Mouse (Mus musculus) MEL (cell line): Measurements from ENCODE around the gene Smap2.

Experiments used
- CTCF ChIP-seq, 3 experiments: IDR thresholded peaks in 2 of 3; conservative IDR thresholded peaks in 1 of 3; 2 replicates each; pipeline ENCODE4 v1.5.1; 2011 to 2012; ENCODE audit warnings: low read length in 3 of 3, low read depth in 2 of 3, mild to moderate bottlenecking in 2 of 3, improper control_type of control experiment in 1 of 3, inconsistent platforms in 1 of 3, mixed read lengths in 1 of 3, moderate library complexity in 1 of 3; ENCODE audit not compliant: control insufficient read depth in 1 of 3, insufficient read depth in 1 of 3, poor library complexity in 1 of 3, severe bottlenecking in 1 of 3
- NRF1 ChIP-seq: IDR thresholded peaks from 2 replicates; pipeline ENCODE4 v1.6.1; 2014; ENCODE audit warnings: low read depth, mild to moderate bottlenecking, inconsistent platforms, low read length, improper control_type of control experiment, moderate library complexity; ENCODE audit not compliant: poor library complexity, insufficient read depth, severe bottlenecking
- TAL1 ChIP-seq: IDR thresholded peaks from 2 replicates; pipeline ENCODE4 v1.6.1; 2012; ENCODE audit warnings: mild to moderate bottlenecking, inconsistent platforms, low read length, moderate library complexity, mixed read lengths
- USF2 ChIP-seq, 2 experiments: IDR thresholded peaks; 2 replicates each; pipeline ENCODE4 v1.6.1; 2011 to 2012; ENCODE audit warnings: improper control_type of control experiment in 2 of 2, low read length in 2 of 2, borderline replicate concordance in 1 of 2, inconsistent platforms in 1 of 2, low read depth in 1 of 2, mild to moderate bottlenecking in 1 of 2; ENCODE audit not compliant: insufficient read depth in 1 of 2
- ZKSCAN1 ChIP-seq: IDR thresholded peaks from 2 replicates; pipeline ENCODE4 v1.6.1; 2012; ENCODE audit warnings: low read depth, mild to moderate bottlenecking, inconsistent platforms, low read length, improper control_type of control experiment, moderate library complexity

DNA sequence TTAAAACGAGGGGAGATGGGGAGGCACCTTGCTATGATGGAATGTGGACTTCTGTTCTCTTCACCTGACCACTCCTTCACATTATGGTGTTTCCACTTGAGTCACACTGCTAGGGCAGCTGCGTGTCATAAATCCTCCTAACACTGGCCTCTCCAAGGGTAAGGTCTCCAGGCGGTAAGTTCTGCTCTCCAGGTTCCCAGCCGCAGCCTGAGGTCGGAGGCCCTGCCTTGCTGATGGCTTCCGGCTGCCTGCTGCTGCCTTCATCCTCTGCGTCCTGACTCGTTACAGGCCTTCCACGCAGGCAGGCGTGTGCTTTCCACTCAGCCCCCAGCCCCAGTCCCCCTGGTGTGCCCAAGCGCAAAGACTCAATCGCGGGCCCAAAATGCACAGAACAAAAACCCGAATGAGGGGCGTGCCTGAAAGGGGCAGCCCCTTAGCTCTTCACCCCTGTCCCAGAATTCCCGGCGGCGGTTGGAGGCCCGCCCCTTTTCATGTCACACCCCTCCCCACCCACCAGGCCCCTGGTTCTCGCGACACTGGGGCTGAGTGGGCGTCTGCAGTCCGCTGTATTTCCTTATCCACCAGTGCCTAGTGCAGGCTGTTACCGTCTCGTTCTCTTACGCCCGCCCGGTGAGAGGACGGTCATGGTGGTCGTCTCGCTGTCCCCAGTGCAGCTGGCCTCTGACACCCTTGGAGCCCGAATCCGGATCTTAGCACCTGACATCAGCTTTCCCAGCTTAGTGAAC, 92.3 kb downstream of the Smap2 start, which contains the start of gene Exo5:
- TF ChIP-seq TAL1 (no peak), ZKSCAN1 (no peak), NRF1 (no peak), USF2 (IDR thresholded peaks at IDR 0.05; ENCODE audit: borderline replicate concordance in 1 of 2, insufficient read depth in 1 of 2, low read depth in 1 of 2, low read length in 2 of 2) (no peak), CTCF (IDR thresholded peaks at IDR 0.05 in 2 of 3, conservative IDR thresholded peaks at IDR 0.05 in 1 of 3; ENCODE audit: control insufficient read depth in 1 of 3, insufficient read depth in 1 of 3, low read depth in 2 of 3, low read length in 3 of 3, poor library complexity in 1 of 3, severe bottlenecking in 1 of 3) (no peak)
